Mouse (Mus musculus) E14TG2a.4 (cell line): Measurements from ENCODE around the gene Atrx.
A peak's percentile ranks its signal among the peaks of the same experiment; 100 is the strongest.

Experiments used
- H3K27me3 ChIP-seq: 2 replicates; pipeline ENCODE4 v1.6.1; 2014; ENCODE audit warnings: low read length, control low read depth; ENCODE audit not compliant: insufficient read depth
- H3K36me3 ChIP-seq: 2 replicates; pipeline ENCODE4 v1.6.1; 2014; ENCODE audit warnings: low read length, control low read depth; ENCODE audit not compliant: insufficient read depth
- H3K4me1 ChIP-seq: replicated peaks from 2 replicates; pipeline ENCODE4 v1.6.1; 2014; ENCODE audit warnings: low read depth, low read length, control low read depth
- H3K4me3 ChIP-seq: replicated peaks from 2 replicates; pipeline ENCODE4 v1.5.1; 2014; ENCODE audit warnings: mild to moderate bottlenecking, low read length
- H3K9me3 ChIP-seq: 2 replicates; pipeline ENCODE4 v1.6.1; 2014; ENCODE audit warnings: low read length, control low read depth
- CTCF ChIP-seq: conservative IDR thresholded peaks from 2 replicates; pipeline ENCODE4 v1.5.1; 2014; ENCODE audit warnings: low read length
- NANOG ChIP-seq: IDR thresholded peaks from 2 replicates; pipeline ENCODE4 v1.6.1; 2014; ENCODE audit warnings: borderline replicate concordance, low read length, mixed read lengths
- POU5F1 ChIP-seq: IDR thresholded peaks from 2 replicates; pipeline ENCODE4 v1.6.1; 2014; ENCODE audit warnings: low read length, borderline replicate concordance

Gene Atrx

DNA sequence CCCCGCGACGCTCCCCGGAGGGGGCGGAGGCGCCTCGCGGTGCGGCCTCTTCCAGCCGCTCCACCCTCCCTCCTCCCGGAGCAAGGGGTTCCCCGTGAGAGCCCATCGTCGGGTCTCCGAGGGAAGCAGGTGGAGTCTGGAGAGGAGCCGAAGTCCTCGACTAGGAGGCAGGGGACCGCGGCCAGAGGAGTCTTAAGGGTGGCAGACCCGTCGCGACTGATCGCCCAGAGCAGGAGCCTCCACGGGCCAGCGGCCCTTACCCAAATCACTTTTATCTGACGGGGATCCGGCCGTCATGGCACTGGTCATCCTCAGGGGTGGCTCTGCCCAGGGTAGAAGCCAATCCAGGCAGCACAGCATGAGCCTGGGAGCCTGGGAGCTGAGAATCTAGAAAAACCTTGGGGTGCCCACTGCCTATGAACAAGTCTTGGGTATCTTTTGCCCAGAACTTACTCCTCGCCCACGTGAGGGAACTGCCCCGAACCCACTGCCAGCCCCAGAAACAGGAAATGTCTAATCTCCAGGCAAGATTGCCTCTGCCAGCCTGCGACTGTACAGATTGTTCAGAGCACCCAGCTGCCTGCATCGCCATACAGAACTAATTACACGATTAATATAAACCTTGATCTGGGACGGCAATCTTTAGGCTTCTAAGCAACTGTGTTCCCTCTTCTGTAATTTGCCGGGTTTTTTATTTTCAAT lies 164.0 kb downstream of the Atrx start:
- no peaks in the 10 kb centered on the region for H3K9me3 ChIP-seq
- no peak for TF ChIP-seq NANOG
- H3K4me1 ChIP-seq: no peaks in the 10 kb centered on the region
- H3K36me3 ChIP-seq: no peaks in the 10 kb centered on the region
- H3K27me3 ChIP-seq: peaks cover 61% of the 10 kb centered on the region
- H3K4me3 ChIP-seq: peak overlapping the region; percentile 69

DNA sequence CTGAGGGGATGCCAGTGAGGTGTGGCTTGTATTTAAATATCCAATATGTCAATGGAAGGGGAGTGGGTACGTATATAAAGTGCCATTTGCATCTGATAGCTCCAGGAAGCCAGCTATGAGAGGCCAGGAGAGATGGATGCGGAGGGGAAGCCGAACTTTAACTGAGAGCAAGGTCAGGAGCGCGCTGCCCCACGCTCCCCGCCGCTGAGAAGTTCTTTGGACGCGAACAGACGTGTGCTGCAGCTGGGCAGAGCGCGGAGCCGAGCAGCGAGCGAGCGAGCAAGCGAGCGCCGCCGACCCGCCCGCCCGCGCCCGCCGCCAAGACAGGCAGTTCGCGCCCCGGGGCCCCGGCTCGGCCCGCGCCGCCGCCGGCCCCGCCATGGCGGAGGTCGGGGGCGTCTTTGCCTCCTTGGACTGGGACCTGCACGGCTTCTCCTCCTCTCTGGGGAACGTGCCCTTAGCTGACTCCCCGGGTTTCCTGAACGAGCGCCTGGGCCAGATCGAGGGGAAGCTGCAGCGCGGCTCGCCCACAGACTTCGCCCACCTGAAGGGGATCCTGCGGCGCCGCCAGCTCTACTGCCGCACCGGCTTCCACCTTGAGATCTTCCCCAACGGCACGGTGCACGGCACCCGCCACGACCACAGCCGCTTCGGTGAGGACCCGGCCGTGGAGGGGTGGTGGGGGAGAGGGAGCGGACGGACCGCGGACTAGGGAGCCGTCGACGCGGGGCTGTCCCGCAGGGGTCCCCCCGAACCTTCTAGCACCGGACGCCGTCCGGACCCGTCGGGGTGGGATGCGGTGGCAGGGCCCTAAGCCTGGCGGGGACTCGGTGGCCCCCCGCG lies 164.8 kb downstream of the Atrx start, which contains the start of gene Fgf16:
Gene Fgf16 (plus strand): TSS at position 118 of the 843 bp plus-strand sequence.
- TF ChIP-seq CTCF (no peak), NANOG (no peak), POU5F1 (no peak)
- Histone ChIP-seq H3K9me3 (no peaks in the 10 kb centered on the region), H3K4me3 (peak within 1 kb of the TSS; percentile 69), H3K27me3 (peaks cover 61% of the 10 kb centered on the region), H3K4me1 (no peaks in the 10 kb centered on the region), H3K36me3 (no peaks in the 10 kb centered on the region)

DNA sequence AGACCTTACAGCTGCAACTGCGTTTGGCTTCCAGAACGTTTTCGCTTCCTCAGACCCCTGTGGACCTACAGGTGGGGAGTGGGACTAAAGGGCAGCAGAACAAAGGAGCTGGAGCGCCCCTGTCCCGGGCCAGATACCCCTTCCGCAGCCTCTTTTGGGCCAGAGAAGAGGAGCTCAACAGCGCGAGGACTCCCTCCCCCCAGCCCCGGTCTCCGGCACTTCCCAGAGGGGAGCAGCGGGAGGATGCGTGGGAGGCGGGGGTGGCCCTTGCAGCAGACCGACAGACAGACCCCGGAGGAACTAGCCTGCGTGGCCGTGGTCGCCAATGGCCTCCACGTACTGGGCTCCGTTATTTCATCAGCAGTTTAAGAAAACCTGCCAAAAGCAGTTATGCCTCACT lies 165.6 kb downstream of the Atrx start:
- TF ChIP-seq NANOG: no peak
- TF ChIP-seq CTCF: no peak
- no peak for TF ChIP-seq POU5F1
- Histone ChIP-seq H3K4me3 (peak overlapping the region; percentile 69), H3K36me3 (no peaks in the 10 kb centered on the region), H3K9me3 (no peaks in the 10 kb centered on the region), H3K4me1 (no peaks in the 10 kb centered on the region), H3K27me3 (peaks cover 61% of the 10 kb centered on the region)

DNA sequence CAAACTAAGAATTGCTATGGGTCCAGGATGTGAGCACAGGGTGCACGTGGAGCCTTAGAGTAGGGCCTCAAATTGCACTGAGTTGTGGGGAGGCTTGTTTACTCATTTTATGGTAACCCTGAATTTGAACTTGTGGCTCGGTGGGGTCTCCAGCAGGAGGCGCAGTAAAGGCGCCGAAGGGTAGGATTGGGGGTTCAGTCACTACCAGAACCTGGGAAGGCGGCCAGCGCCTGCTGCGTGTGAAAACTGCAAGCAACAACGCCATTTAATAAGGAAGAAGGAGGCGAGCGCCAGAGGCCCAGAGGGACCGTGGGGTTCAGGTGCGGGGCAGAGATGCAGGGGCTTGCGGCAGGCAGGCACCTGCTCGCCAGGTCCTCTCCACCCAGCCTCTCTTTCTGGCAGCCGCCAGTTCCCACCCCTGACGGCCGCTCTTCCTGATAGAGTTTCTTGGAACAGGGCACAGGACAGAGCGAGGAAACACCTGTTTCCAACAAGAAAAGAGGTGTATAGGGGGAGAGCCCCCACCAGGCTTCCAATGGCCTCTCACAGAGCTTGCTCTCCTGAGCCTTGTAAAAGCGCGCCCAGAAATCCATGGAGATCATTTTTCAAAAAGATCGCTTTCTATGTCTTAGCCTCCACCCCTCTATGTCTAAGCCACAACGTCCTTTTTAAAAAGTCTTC lies 166.2 kb downstream of the Atrx start:
- H3K4me3 ChIP-seq: peak overlapping the region; percentile 69
- TF ChIP-seq POU5F1 (no peak), CTCF (peak; percentile 33)
- H3K9me3 ChIP-seq: no peaks in the 10 kb centered on the region
- no peaks in the 10 kb centered on the region for H3K36me3 ChIP-seq
- H3K4me1 ChIP-seq: no peaks in the 10 kb centered on the region
- peaks cover 57% of the 10 kb centered on the region for H3K27me3 ChIP-seq
